Mouse (Mus musculus): ENCODE measurements around the gene Ube4a. TPM values are rescaled to one million over a fixed set of nuclear protein-coding genes. Genes with fewer than 3 reads are reported as not detected.
A peak's percentile ranks its signal among the peaks of the same experiment; 100 is the strongest.

Ube4a gene
- polyA plus RNA-seq, 1 experiment from 2014 or later: 15.1 TPM

DNA sequence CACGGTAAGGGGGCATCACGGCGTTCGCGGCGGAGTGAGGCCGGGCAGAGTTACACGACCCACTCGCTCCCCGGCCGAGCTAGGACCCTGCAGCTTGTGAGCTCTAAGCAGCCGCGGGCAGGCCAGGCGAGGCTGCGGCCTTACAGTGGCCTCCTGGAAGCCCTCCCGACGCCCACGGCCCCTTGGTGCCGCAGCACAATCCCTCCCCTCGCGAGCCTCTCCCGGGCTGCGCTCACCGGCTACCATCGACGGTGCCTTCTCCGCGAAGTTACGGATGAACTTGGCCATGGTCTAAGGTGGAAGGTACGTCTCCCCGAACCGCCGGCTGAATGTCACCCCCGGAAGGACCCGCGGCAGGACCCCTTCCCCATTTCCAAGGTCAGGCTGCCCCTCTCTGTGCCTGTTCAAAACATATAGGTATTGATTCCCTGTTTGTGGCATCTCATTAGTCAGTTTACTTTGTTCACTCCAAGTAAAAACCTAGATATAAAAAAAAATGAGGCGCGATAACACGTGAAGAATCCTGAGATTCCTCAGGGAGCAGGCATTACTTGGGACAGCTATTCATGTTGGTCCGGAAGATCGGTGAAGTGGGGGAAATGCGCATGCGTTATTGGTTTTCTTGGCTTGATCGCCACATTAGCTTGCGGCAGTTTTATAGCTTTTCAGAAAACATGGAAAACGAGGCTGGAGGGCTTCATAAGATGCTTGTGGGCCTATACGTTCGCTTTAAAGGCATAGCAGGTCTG, 44.9 kb downstream of the Ube4a start, which contains the start of gene Atp5l:
Gene Atp5l, minus strand, starts transcription at position 369 of the 749 bp plus-strand sequence.
- Histone ChIP-seq H3K4me3 (peak within 1 kb of the TSS; percentile 99), H3K4me2 (peak within 1 kb of the TSS; percentile 74), H3K36me3 (peaks cover 11% of the 10 kb centered on the region), H3K27ac (peak within 1 kb of the TSS; percentile 86), H3K27me3 (replicated peaks) (no peaks in the 10 kb centered on the region), H3K9ac (peak within 1 kb of the TSS; percentile 98), H3K9me3 (replicated peaks) (no peaks in the 10 kb centered on the region), H3K4me1 (peaks cover 25% of the 10 kb centered on the region)
- 1% methylated on average over 48 of the region's 48 CpGs for WGBS (ENCODE audit: insufficient replicate concordance)
- ATAC-seq: peak; percentile 74

DNA sequence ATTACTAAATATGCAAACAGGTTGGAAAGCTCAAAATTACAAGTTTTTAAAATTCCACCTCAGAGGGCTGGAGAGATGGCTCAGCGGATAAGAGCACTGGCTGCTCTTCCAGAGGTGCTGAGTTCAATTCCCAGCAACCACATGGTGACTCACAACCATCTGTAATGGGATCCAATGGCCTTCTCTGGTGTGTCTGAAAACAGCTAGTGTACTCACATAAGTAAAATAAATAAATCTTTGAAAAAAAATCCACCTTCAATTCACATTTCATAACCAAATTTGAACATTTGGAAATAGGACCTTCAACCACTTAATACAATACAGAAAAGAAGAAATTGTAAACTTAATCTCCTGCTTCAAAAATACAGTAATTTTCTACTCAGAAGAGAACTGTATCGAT, 45.8 kb downstream of the Ube4a start:
- H3K4me3 ChIP-seq: peak overlapping the region; percentile 99
- peaks cover 19% of the 10 kb centered on the region for H3K36me3 ChIP-seq
- H3K27me3 ChIP-seq (replicated peaks): no peaks in the 10 kb centered on the region
- H3K4me2 ChIP-seq: peak overlapping the region; percentile 74
- no peak for ATAC-seq
- no peaks in the 10 kb centered on the region for H3K9me3 ChIP-seq (replicated peaks)
- peak overlapping the region; percentile 98 for H3K9ac ChIP-seq
- WGBS (ENCODE audit: insufficient replicate concordance): 12% methylated on average over 2 of the region's 2 CpGs
- H3K4me1 ChIP-seq: peaks cover 25% of the 10 kb centered on the region
- H3K27ac ChIP-seq: peak overlapping the region; percentile 86

DNA sequence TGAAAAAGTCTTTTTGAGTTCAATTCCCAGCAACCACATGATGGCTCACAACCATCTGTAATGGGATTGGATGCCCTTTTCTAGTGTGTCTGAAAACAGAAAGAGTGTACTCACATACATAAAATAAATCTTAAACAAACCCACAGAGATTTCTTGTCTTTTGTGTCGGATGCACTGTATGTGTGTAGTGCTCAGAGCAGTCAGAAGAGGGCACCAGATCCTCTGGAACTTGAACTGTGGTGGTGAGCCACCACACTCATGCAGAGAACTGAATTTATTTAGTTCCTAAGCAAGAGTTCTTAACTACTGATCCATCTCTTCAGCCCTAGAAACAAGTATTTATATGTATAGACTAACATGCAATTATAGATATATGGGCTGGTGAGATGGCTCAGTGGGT, 49.2 kb downstream of the Ube4a start:
- no peak overlapping the region for H3K4me3 ChIP-seq
- H3K27me3 ChIP-seq (replicated peaks): no peaks in the 10 kb centered on the region
- WGBS (ENCODE audit: insufficient replicate concordance): 58% methylated on average over 1 of the region's 1 CpGs
- H3K9ac ChIP-seq: no peak overlapping the region
- H3K4me1 ChIP-seq: peaks cover 17% of the 10 kb centered on the region
- H3K9me3 ChIP-seq (replicated peaks): no peaks in the 10 kb centered on the region
- H3K27ac ChIP-seq: no peak overlapping the region
- peaks cover 48% of the 10 kb centered on the region for H3K36me3 ChIP-seq
- ATAC-seq: no peak
- no peak overlapping the region for H3K4me2 ChIP-seq

DNA sequence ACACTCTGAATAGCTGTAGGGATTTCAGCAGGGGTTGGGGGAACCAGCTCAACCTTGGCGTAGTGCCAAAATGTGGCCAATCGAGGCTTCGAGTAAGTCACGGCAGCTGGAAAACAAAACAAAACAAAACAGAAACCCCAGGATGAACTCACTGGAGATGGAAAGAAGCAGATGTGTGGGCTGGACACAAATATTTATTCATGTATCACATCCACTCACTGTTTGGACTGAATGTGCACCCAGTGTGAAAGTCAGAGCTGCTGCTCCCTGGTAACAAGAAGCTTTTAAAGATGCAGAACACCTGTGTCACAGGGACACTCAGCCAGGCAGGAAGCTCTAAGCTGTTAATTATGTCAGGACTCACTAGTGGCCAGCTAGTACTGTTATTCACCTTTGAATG, 50.7 kb downstream of the Ube4a start:
- H3K4me3 ChIP-seq: no peak overlapping the region
- ATAC-seq: no peak
- no peak overlapping the region for H3K9ac ChIP-seq
- no peak overlapping the region for H3K27ac ChIP-seq
- 77% methylated on average over 4 of the region's 4 CpGs for WGBS (ENCODE audit: insufficient replicate concordance)
- no peaks in the 10 kb centered on the region for H3K27me3 ChIP-seq (replicated peaks)
- H3K4me2 ChIP-seq: no peak overlapping the region
- H3K36me3 ChIP-seq: peaks cover 59% of the 10 kb centered on the region
- no peaks in the 10 kb centered on the region for H3K9me3 ChIP-seq (replicated peaks)
- H3K4me1 ChIP-seq: peaks cover 16% of the 10 kb centered on the region

DNA sequence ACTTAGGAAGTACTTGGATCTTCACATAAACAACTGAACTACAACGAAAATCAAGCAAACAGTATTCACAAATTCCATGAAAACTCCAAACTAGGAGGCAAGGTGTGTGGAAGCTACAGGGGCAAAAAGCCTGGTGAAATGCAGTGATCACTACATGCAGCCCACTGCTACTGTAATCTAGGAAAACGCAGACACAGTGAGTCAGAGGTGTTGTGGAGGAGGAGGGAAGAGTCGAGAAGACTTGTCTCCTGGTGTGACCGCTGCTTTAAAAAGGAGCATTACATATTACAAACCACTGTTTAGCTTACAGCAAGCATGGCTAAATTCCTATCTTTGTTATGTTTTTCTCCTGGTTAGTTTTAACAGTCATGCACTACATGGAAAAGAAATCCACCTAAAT, 54.0 kb downstream of the Ube4a start:
- H3K4me1 ChIP-seq: peaks cover 3% of the 10 kb centered on the region; the same call in 1 of the 2 replicates
- H3K27ac ChIP-seq: no peak overlapping the region
- H3K27me3 ChIP-seq (replicated peaks): no peaks in the 10 kb centered on the region
- no peak for ATAC-seq
- H3K4me3 ChIP-seq: no peak overlapping the region
- no peak overlapping the region for H3K4me2 ChIP-seq
- no peak overlapping the region for H3K9ac ChIP-seq
- WGBS (ENCODE audit: insufficient replicate concordance): 81% methylated on average over 4 of the region's 4 CpGs
- H3K9me3 ChIP-seq (replicated peaks): no peaks in the 10 kb centered on the region
- H3K36me3 ChIP-seq: peaks cover 52% of the 10 kb centered on the region

- H3K4me1 ChIP-seq: peaks cover 8% of the 10 kb centered on the region; the same call in 1 of the 2 replicates
- no peak for ATAC-seq
- 63% methylated on average over 4 of the region's 4 CpGs for WGBS (ENCODE audit: insufficient replicate concordance)
Observed at GRCm38 (mm10) chr9:44905620-44906019, 59.8 kb downstream of the Ube4a start.

GRCm38 (mm10) chr9:44904964-44905363, 60.4 kb downstream of the Ube4a start:
- Histone ChIP-seq H3K27ac (no peak overlapping the region), H3K9me3 (replicated peaks) (no peaks in the 10 kb centered on the region), H3K27me3 (replicated peaks) (no peaks in the 10 kb centered on the region), H3K4me1 (peaks cover 8% of the 10 kb centered on the region; the same call in 1 of the 2 replicates), H3K9ac (no peak overlapping the region), H3K36me3 (no peaks in the 10 kb centered on the region), H3K4me3 (no peak overlapping the region), H3K4me2 (no peak overlapping the region)
- WGBS (ENCODE audit: insufficient replicate concordance): 62% methylated on average over 5 of the region's 5 CpGs
- no peak for ATAC-seq

More at GRCm38 (mm10) chr9:44905620-44906019, 59.8 kb downstream of the Ube4a start:
- peaks cover 5% of the 10 kb centered on the region for H3K36me3 ChIP-seq
- H3K9me3 ChIP-seq (replicated peaks): no peaks in the 10 kb centered on the region
- H3K4me3 ChIP-seq: no peak overlapping the region
- H3K27ac ChIP-seq: no peak overlapping the region
- H3K27me3 ChIP-seq (replicated peaks): no peaks in the 10 kb centered on the region
- H3K4me2 ChIP-seq: no peak overlapping the region
- H3K9ac ChIP-seq: no peak overlapping the region

DNA sequence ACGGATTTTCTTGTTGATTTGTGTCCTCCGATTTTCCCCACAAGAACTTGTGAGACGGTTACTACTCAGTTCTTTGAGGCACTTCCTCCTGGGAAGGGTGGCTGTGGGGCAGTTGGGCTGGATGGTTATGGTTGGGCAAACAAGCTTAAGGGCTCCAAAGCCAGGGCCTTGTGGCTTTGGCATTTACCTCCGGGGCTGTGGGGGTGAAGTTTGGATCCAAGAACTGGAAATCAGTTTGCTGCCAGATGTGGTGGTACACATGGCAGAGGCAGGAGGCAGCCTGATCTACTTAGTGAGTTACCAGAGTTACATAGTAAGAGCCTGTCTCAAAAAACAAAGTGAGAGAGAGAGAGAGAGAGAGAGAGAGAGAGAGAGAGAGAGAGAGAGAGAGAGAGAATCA, 61.5 kb downstream of the Ube4a start:
- no peak overlapping the region for H3K4me3 ChIP-seq
- no peak overlapping the region for H3K9ac ChIP-seq
- no peak overlapping the region for H3K4me2 ChIP-seq
- no peaks in the 10 kb centered on the region for H3K27me3 ChIP-seq (replicated peaks)
- no peak overlapping the region for H3K27ac ChIP-seq
- no peak for ATAC-seq
- no peaks in the 10 kb centered on the region for H3K36me3 ChIP-seq
- H3K9me3 ChIP-seq (replicated peaks): no peaks in the 10 kb centered on the region
- whole genome bisulfite sequencing (ENCODE audit: insufficient replicate concordance): 61% methylated on average over 4 of the region's 4 CpGs
- H3K4me1 ChIP-seq: peaks cover 8% of the 10 kb centered on the region; the same call in 1 of the 2 replicates

- no peak for ATAC-seq
- 0 out of 2 replicates have a peak, but pooled peaks cover 3% of the 10 kb centered on the region for H3K27me3 ChIP-seq (replicated peaks)
- 50% methylated on average over 4 of the region's 4 CpGs for WGBS (ENCODE audit: insufficient replicate concordance)
- no peaks in the 10 kb centered on the region for H3K36me3 ChIP-seq
- H3K4me1 ChIP-seq: peaks cover 4% of the 10 kb centered on the region; the same call in 1 of the 2 replicates
- H3K4me2 ChIP-seq: no peak overlapping the region
- H3K4me3 ChIP-seq: no peak overlapping the region
- no peak overlapping the region for H3K27ac ChIP-seq
- no peaks in the 10 kb centered on the region for H3K9me3 ChIP-seq (replicated peaks)
- no peak overlapping the region for H3K9ac ChIP-seq
Observed at GRCm38 (mm10) chr9:44900402-44900801, 65.0 kb downstream of the Ube4a start.

DNA sequence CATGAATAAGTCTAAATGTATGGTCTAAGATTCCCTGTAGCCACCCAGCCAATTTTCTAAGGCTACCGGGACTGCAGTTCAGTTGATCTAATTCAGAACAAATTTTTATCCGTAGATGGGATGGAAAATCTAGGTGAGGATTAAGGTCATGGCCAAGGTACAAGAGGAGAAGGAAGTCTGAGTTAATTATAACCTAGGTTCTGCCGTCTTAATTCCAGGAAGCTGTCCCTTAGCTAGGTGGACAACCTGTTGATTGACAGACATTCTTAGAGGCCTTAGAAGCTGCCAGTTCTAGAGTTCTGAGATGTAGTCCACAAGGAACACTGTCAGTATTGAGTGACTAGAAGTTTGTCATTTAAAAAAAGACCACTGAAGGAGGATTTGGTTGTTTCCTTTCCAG, 65.7 kb downstream of the Ube4a start:
- Histone ChIP-seq H3K4me2 (no peak overlapping the region), H3K9ac (no peak overlapping the region), H3K27ac (no peak overlapping the region), H3K4me1 (no peaks in the 10 kb centered on the region), H3K27me3 (replicated peaks) (0 out of 2 replicates have a peak, but pooled peaks cover 3% of the 10 kb centered on the region), H3K4me3 (no peak overlapping the region), H3K9me3 (replicated peaks) (no peaks in the 10 kb centered on the region), H3K36me3 (no peaks in the 10 kb centered on the region)
- ATAC-seq: no peak
- WGBS (ENCODE audit: insufficient replicate concordance): 60% methylated on average over 3 of the region's 3 CpGs

DNA sequence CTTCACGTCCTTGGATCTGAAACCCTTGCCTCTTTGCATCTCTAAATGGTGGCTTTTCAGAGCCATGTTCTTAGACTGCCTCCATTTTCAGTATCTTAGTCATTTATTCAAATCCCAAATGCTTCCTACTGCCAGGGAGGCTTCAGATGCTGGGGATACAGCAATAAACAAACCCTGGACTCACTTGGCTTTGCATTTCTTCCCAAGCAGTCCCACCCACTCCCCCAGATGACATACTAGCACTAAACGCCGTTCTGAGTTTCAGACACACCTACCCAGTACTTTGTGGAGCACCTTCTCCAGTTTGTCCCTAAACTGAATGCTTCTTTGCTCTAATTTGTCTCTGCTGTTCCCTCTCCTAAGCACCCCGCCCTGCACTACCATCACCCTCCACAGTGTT, 68.4 kb downstream of the Ube4a start:
- H3K4me1 ChIP-seq: peaks cover 12% of the 10 kb centered on the region
- no peaks in the 10 kb centered on the region for H3K9me3 ChIP-seq (replicated peaks)
- 0 out of 2 replicates have a peak, but pooled peaks cover 3% of the 10 kb centered on the region for H3K27me3 ChIP-seq (replicated peaks)
- ATAC-seq: no peak
- H3K4me3 ChIP-seq: no peak overlapping the region
- H3K4me2 ChIP-seq: no peak overlapping the region
- H3K27ac ChIP-seq: no peak overlapping the region
- 61% methylated on average over 4 of the region's 4 CpGs for WGBS (ENCODE audit: insufficient replicate concordance)
- no peaks in the 10 kb centered on the region for H3K36me3 ChIP-seq
- no peak overlapping the region for H3K9ac ChIP-seq

DNA sequence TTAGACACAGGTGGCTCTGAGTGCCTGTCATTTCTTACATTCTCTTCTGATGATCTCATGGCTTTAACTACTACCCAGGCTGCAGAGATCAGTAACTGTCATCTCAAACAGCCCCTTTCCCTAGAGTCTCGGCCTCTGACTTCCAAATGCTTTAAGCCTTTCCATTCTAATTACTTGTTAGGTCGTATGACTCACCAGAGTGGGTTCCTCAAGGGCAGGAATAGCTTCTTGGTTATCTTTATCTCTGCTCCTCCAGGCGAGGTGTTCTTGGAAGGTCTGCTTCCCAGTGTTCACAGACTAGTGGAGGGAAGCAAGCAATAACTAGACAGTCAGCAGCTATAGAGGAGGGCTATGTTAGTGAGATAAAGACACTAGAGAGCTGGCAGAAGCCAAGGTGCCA, 72.7 kb downstream of the Ube4a start:
- no peaks in the 10 kb centered on the region for H3K36me3 ChIP-seq
- no peaks in the 10 kb centered on the region for H3K9me3 ChIP-seq (replicated peaks)
- 0 out of 2 replicates have a peak, but pooled peaks cover 2% of the 10 kb centered on the region for H3K27me3 ChIP-seq (replicated peaks)
- H3K4me2 ChIP-seq: no peak overlapping the region
- no peak overlapping the region for H3K9ac ChIP-seq
- H3K4me3 ChIP-seq: no peak overlapping the region
- H3K4me1 ChIP-seq: peaks cover 19% of the 10 kb centered on the region
- no peak for ATAC-seq
- no peak overlapping the region for H3K27ac ChIP-seq
- 15% methylated on average over 3 of the region's 3 CpGs for WGBS (ENCODE audit: insufficient replicate concordance)

Data from liver, embryonic 12.5 days (tissue).